Mouse (Mus musculus) heart, postnatal 0 days (tissue): Measurements from ENCODE around the gene Rbfox1. TPM values are rescaled to one million over a fixed set of nuclear protein-coding genes. Genes with fewer than 3 reads are reported as not detected.

Experiments used
- ATAC-seq: fragments of 200-750 bp; cut with Nextera tagmentation; 2 replicates; pipeline ENCODE4 v1.8.0; 2017; ENCODE audit warnings: low read depth, moderate number of reproducible peaks, moderate library complexity; ENCODE audit not compliant: insufficient read depth
- DNase-seq: peaks from one replicate; pipeline ENCODE4 v3.0.0-alpha.2; 2016; ENCODE audit warnings: low spot score
- H3K27ac ChIP-seq: fragments of 300-500 bp; sonication (generic); 2 replicates; pipeline ENCODE4 v1.5.1; 2014; ENCODE audit warnings: low read depth, mild to moderate bottlenecking
- H3K27me3 ChIP-seq: fragments of 300-500 bp; sonication (generic); 2 replicates; pipeline ENCODE4 v1.6.1; 2014; ENCODE audit warnings: low read length, mixed read lengths; ENCODE audit not compliant: control insufficient read depth, insufficient read depth
- H3K36me3 ChIP-seq: fragments of 300-500 bp; sonication (generic); replicated peaks from 2 replicates; pipeline ENCODE4 v1.6.1; 2014; ENCODE audit warnings: low read length, mixed read lengths; ENCODE audit not compliant: control insufficient read depth, insufficient read depth
- H3K4me1 ChIP-seq: fragments of 300-500 bp; sonication (generic); 2 replicates; pipeline ENCODE4 v1.6.1; 2014; ENCODE audit warnings: antibody characterized with exemption; ENCODE audit not compliant: control insufficient read depth, insufficient read depth
- H3K4me2 ChIP-seq: fragments of 300-500 bp; sonication (generic); 2 replicates; pipeline ENCODE4 v1.6.1; 2014; ENCODE audit warnings: low read depth, mild to moderate bottlenecking, low read length, moderate library complexity
- H3K4me3 ChIP-seq: fragments of 300-500 bp; sonication (generic); 2 replicates; pipeline ENCODE4 v1.5.1; 2014; ENCODE audit warnings: low read depth, low read length
- H3K9ac ChIP-seq: fragments of 300-500 bp; sonication (generic); replicated peaks from 2 replicates; pipeline ENCODE4 v1.6.1; 2014; ENCODE audit warnings: low read depth, low read length, mixed read lengths
- H3K9me3 ChIP-seq: fragments of 300-500 bp; sonication (generic); replicated peaks from 2 replicates; pipeline ENCODE4 v1.6.1; 2016; ENCODE audit warnings: low read length; ENCODE audit not compliant: control insufficient read depth
- CTCF ChIP-seq: IDR thresholded peaks from 2 replicates; pipeline ENCODE4 v1.5.1; 2016; ENCODE audit warnings: antibody characterized with exemption, control low read depth, low read depth
- EP300 ChIP-seq: IDR thresholded peaks from 2 replicates; pipeline ENCODE4 v1.6.1; 2016; ENCODE audit warnings: antibody characterized with exemption, low read depth
- WGBS: fragments of 180-500 bp; shearing (Covaris S2); extraction: QIAGEN DNeasy Blood & Tissue Kit; methylation state at CpG from one replicate; pipeline ENCODE4 v1.1.7; 2014; 5-methylcytosine and 5-hydroxymethylcytosine counted together
- polyA plus RNA-seq: library from polyadenylated mRNA; unstranded; fragments of >200 nt; fragmentation: Nextera tagmentation; extraction: Ambion mirVana; gene quantifications from 2 replicates; pipeline ENCODE4 v1.2.1, GENCODE M21; 2015
- total RNA-seq: library from RNA; depleted of rRNA; stranded (reverse); fragments of >200 nt; gene quantifications from 2 replicates; pipeline ENCODE4 v1.2.3, GENCODE M21; 2014; ENCODE audit warnings: low replicate concordance

Rbfox1 gene
- total and polyA plus RNA-seq, 2 experiments from 2014 or later, result 6.0 to 15.3 TPM

GRCm38 (mm10) chr16:6716214-6716911 is 831.2 kb downstream of the Rbfox1 start:
- no peak for ATAC-seq
- Histone ChIP-seq H3K4me3 (no peak overlapping the region), H3K27me3 (no peaks in the 10 kb centered on the region), H3K4me2 (no peak overlapping the region), H3K36me3 (no peaks in the 10 kb centered on the region), H3K4me1 (peaks cover 3% of the 10 kb centered on the region; the same call in 1 of the 2 replicates), H3K9me3 (no peaks in the 10 kb centered on the region), H3K9ac (no peak overlapping the region), H3K27ac (no peak overlapping the region)
- TF ChIP-seq CTCF (no peak), EP300 (no peak)
- no peak for DNase-seq
- WGBS, result 66% methylated on average over 9 of the region's 9 CpGs

GRCm38 (mm10) chr16:6719027-6719426 is 833.9 kb downstream of the Rbfox1 start:
- Histone ChIP-seq H3K9me3 (no peaks in the 10 kb centered on the region), H3K27ac (no peak overlapping the region), H3K4me2 (no peak overlapping the region), H3K4me3 (no peak overlapping the region), H3K4me1 (peaks cover 3% of the 10 kb centered on the region; the same call in 1 of the 2 replicates), H3K27me3 (no peaks in the 10 kb centered on the region), H3K36me3 (no peaks in the 10 kb centered on the region), H3K9ac (no peak overlapping the region)
- ATAC-seq (no peak), DNase-seq (no peak)
- TF ChIP-seq EP300 (no peak), CTCF (no peak)
- whole genome bisulfite sequencing, result 54% methylated on average over 8 of the region's 8 CpGs

DNA sequence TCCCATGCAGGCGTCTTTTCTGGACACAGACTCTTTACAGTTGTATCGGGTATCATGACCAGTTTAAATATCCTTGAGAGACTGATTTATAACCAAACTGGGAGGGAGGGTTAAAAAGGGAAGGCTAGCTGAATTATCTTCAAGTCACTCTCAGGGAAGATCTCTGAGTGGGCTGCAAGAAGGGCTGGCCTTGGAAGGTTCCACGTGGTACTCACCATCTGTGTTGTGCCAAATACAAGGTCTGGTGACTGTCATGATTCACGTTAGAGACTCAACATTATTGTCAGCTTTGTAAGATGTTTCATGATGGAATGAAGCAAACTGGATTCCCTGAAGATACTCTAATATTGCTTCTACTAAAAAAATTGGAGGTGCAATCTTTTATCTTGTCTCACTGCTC is 847.5 kb downstream of the Rbfox1 start:
- DNase-seq (no peak), ATAC-seq (no peak)
- TF ChIP-seq CTCF (no peak), EP300 (no peak)
- no peaks in the 10 kb centered on the region for H3K36me3 ChIP-seq
- H3K4me2 ChIP-seq, result no peak overlapping the region
- 67% methylated on average over 4 of the region's 4 CpGs for WGBS
- no peak overlapping the region for H3K9ac ChIP-seq
- no peaks in the 10 kb centered on the region for H3K9me3 ChIP-seq
- no peaks in the 10 kb centered on the region for H3K27me3 ChIP-seq
- H3K4me3 ChIP-seq, result no peak overlapping the region
- H3K27ac ChIP-seq, result no peak overlapping the region
- H3K4me1 ChIP-seq, result no peaks in the 10 kb centered on the region

GRCm38 (mm10) chr16:6733427-6733826 is 848.3 kb downstream of the Rbfox1 start:
- ATAC-seq (no peak), DNase-seq (no peak)
- H3K4me1 ChIP-seq, result no peaks in the 10 kb centered on the region
- 81% methylated on average over 3 of the region's 3 CpGs for WGBS
- H3K27me3 ChIP-seq, result no peaks in the 10 kb centered on the region
- TF ChIP-seq CTCF (no peak), EP300 (no peak)
- no peaks in the 10 kb centered on the region for H3K36me3 ChIP-seq
- no peak overlapping the region for H3K9ac ChIP-seq
- no peaks in the 10 kb centered on the region for H3K9me3 ChIP-seq
- H3K4me2 ChIP-seq, result no peak overlapping the region
- no peak overlapping the region for H3K27ac ChIP-seq
- no peak overlapping the region for H3K4me3 ChIP-seq

- H3K27ac ChIP-seq, result no peak overlapping the region
- H3K4me3 ChIP-seq, result no peak overlapping the region
- 60% methylated on average over 2 of the region's 2 CpGs for WGBS
- no peak for ATAC-seq
- H3K9ac ChIP-seq, result no peak overlapping the region
- no peaks in the 10 kb centered on the region for H3K9me3 ChIP-seq
- no peak overlapping the region for H3K4me2 ChIP-seq
- no peaks in the 10 kb centered on the region for H3K4me1 ChIP-seq
- DNase-seq, result no peak
- TF ChIP-seq CTCF (no peak), EP300 (no peak)
- no peaks in the 10 kb centered on the region for H3K36me3 ChIP-seq
- no peaks in the 10 kb centered on the region for H3K27me3 ChIP-seq
Observed at GRCm38 (mm10) chr16:6736566-6736965, 851.4 kb downstream of the Rbfox1 start.

DNA sequence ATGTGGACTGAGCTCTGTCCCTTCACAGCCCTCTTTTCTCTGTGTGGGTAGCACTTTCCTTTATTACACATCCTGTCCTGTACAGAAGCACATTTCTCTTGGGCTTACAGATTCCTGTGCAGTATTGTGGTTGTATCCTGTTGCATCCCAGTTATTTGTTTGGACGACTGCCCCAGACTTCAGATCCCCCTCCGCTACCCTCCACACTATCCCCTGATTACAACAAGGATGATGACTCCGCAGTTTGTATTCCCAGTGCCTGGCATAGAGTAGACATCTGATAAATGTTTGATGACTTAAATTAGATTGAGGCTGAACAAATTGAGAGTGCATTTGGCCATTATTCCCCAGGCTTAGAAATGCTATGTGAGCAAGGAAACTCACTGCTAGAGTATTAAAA is 851.8 kb downstream of the Rbfox1 start:
- Histone ChIP-seq H3K27me3 (no peaks in the 10 kb centered on the region), H3K4me1 (no peaks in the 10 kb centered on the region), H3K4me3 (no peak overlapping the region), H3K9me3 (no peaks in the 10 kb centered on the region), H3K27ac (no peak overlapping the region), H3K4me2 (no peak overlapping the region), H3K36me3 (no peaks in the 10 kb centered on the region), H3K9ac (no peak overlapping the region)
- WGBS, result 56% methylated on average over 3 of the region's 3 CpGs
- ATAC-seq, result no peak
- DNase-seq, result no peak
- TF ChIP-seq EP300 (no peak), CTCF (no peak)
